Mouse (Mus musculus) midbrain, embryonic 13.5 days (tissue): ENCODE measurements around the gene A730061H03Rik. TPM values are rescaled to one million over a fixed set of nuclear protein-coding genes. Genes with fewer than 3 reads are reported as not detected.

Source experiments
- ATAC-seq: fragments of 200-750 bp; cut with Nextera tagmentation; 2 replicates; pipeline ENCODE4 v1.8.0; 2017; ENCODE audit warnings: mild to moderate bottlenecking, moderate TSS enrichment, moderate library complexity
- H3K27ac ChIP-seq: fragments of 300-500 bp; sonication (generic); 2 replicates; pipeline ENCODE4 v1.5.1; 2015; ENCODE audit warnings: inconsistent platforms, mild to moderate bottlenecking, moderate library complexity
- H3K27me3 ChIP-seq: fragments of 300-500 bp; sonication (generic); 2 replicates; pipeline ENCODE4 v1.6.1; 2015; ENCODE audit warnings: mild to moderate bottlenecking, inconsistent platforms
- H3K36me3 ChIP-seq: fragments of 300-500 bp; sonication (generic); 2 replicates; pipeline ENCODE4 v1.6.1; 2015; ENCODE audit warnings: mild to moderate bottlenecking, inconsistent platforms
- H3K4me1 ChIP-seq: fragments of 300-500 bp; sonication (generic); replicated peaks from 2 replicates; pipeline ENCODE4 v1.6.1; 2015; ENCODE audit warnings: inconsistent platforms
- H3K4me2 ChIP-seq: fragments of 300-500 bp; sonication (generic); replicated peaks from 2 replicates; pipeline ENCODE4 v1.6.1; 2015; ENCODE audit warnings: moderate library complexity, mild to moderate bottlenecking, inconsistent platforms
- H3K4me3 ChIP-seq: fragments of 300-500 bp; sonication (generic); replicated peaks from 2 replicates; pipeline ENCODE4 v1.5.1; 2015; ENCODE audit warnings: mild to moderate bottlenecking, inconsistent platforms
- H3K9ac ChIP-seq: fragments of 300-500 bp; sonication (generic); replicated peaks from 2 replicates; pipeline ENCODE4 v1.6.1; 2015; ENCODE audit warnings: mild to moderate bottlenecking, inconsistent platforms
- H3K9me3 ChIP-seq: fragments of 300-500 bp; sonication (generic); 2 replicates; pipeline ENCODE4 v1.6.1; 2016; ENCODE audit warnings: mild to moderate bottlenecking, inconsistent platforms
- WGBS: fragments of 180-500 bp; shearing (Covaris S2); methylation state at CpG from one replicate; pipeline ENCODE4 v1.1.7; 2015; 5-methylcytosine and 5-hydroxymethylcytosine counted together
- polyA plus RNA-seq: library from polyadenylated mRNA; unstranded; fragments of >200 nt; fragmentation: Nextera tagmentation; extraction: Ambion mirVana; gene quantifications from 2 replicates; pipeline ENCODE4 v1.2.1, GENCODE M21; 2015

Gene A730061H03Rik
- polyA plus RNA-seq, 1 experiment from 2014 or later: 0.43 TPM

DNA sequence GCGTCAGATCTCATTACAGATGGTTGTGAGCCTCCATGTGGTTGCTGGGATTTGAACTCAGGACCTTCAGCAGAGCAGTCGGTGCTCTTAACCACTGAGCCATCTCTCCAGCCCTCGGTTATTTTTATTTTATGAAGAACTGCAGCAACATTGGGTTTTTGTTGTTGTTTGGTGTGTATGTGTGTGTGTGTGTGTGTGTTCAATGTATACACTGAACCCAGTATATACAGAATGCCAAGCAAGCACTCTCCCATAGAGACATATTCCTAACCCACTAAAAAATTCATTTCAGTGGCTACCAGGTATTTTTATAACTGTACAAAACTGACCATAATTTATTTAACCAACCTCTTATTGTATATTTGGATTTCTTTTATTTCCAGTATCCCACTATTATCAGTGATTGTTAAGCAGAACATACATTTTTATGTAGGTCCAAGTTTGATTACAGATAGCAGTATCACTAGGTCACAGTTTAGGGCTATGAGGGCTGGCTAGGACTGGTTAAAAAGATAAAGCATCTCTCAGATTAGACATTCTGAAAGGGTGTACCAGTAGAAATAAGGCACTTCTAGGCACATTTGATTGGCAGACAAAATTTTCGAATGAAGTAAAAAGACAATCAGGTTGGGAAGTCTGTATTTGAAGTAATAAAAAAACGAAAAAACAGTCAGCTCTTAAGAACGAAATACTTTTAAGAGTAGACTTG is 1.3 kb downstream of the A730061H03Rik start:
- ATAC-seq: no peak
- no peak overlapping the region for H3K27ac ChIP-seq

DNA sequence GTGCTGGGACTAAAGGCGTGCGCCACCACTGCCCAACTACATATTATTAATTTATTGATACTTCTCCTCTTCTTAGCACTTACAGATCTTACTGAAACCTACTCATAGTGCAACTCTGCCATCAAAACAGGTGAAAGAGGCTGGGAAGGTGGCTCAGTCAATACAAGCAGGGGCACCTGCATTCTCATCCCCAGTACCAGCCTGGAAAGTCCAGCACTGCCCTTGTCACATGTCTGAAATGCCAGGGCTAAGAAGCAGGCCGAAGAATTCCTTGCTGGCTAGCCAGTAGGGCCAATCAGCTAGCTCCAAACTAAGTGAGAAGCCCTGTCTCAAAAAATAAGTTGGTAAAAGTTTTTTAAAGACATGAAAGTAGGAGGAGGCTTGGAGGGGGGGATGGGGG is 2.6 kb downstream of the A730061H03Rik start:
- no peak overlapping the region for H3K9ac ChIP-seq
- no peaks in the 10 kb centered on the region for H3K27me3 ChIP-seq
- 0 out of 2 replicates have a peak, but pooled peaks cover under 1% of the 10 kb centered on the region for H3K36me3 ChIP-seq
- no peak overlapping the region for H3K27ac ChIP-seq
- H3K4me1 ChIP-seq: peaks cover 23% of the 10 kb centered on the region
- H3K4me3 ChIP-seq: no peak overlapping the region
- H3K9me3 ChIP-seq: no peaks in the 10 kb centered on the region
- WGBS: 90% methylated on average over 3 of the region's 3 CpGs
- ATAC-seq: no peak
- no peak overlapping the region for H3K4me2 ChIP-seq

More for the DNA sequence above, 1.3 kb downstream of the A730061H03Rik start:
- Histone ChIP-seq H3K36me3 (peaks cover 14% of the 10 kb centered on the region), H3K9me3 (no peaks in the 10 kb centered on the region), H3K9ac (peak overlapping the region; percentile 51; the same call in 1 of the 2 replicates), H3K4me1 (peaks cover 24% of the 10 kb centered on the region), H3K4me2 (peak overlapping the region; percentile 86), H3K4me3 (peak overlapping the region; percentile 56), H3K27me3 (no peaks in the 10 kb centered on the region)
- 57% methylated on average over 6 of the region's 6 CpGs for WGBS

DNA sequence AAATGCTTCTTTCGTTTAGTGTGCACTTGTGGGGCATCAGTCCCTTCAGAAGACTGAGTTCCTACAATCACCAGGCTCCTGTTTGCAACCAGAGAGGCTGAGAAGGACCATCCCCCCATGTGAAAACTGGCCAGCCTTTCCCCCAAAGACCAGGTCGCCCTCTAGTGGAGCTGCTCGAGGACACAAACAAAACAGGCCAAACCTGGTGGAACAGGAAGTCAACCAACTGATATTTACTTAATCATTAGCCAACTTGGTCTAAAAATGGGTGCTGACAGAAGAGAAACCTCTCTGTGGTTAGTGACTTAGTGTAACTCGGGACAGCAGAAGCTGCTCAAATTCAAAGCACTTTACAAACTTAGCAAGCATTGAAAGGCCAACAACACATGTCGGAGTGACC is 3.2 kb downstream of the A730061H03Rik start:
- Histone ChIP-seq H3K27me3 (no peaks in the 10 kb centered on the region), H3K36me3 (no peaks in the 10 kb centered on the region), H3K9me3 (no peaks in the 10 kb centered on the region), H3K27ac (no peak overlapping the region), H3K4me3 (no peak overlapping the region), H3K9ac (no peak overlapping the region), H3K4me2 (no peak overlapping the region), H3K4me1 (peaks cover 18% of the 10 kb centered on the region)
- WGBS: 29% methylated on average over 5 of the region's 5 CpGs
- ATAC-seq: no peak

DNA sequence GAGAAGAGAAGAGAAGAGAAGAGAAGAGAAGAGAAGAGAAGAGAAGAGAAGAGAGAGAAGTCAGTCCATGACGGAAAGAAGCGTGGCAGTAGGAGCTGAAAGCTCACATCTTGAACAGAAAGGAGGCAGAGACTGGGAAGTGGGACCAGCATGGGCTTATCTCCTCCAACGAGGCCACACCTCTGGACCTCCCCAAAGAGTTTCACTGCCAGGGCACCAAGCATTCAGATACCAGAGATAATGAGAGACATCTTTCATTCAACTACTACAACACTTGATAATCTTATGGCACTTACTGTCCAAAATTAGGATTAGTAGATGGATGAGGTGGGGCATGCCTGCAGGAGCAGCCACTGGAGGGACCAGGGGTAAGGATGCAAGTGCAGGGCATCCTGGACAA is 4.4 kb downstream of the A730061H03Rik start:
- no peaks in the 10 kb centered on the region for H3K36me3 ChIP-seq
- H3K4me2 ChIP-seq: no peak overlapping the region
- H3K4me1 ChIP-seq: peaks cover 7% of the 10 kb centered on the region
- whole genome bisulfite sequencing: 81% methylated on average over 3 of the region's 3 CpGs
- no peak overlapping the region for H3K27ac ChIP-seq
- no peaks in the 10 kb centered on the region for H3K9me3 ChIP-seq
- no peak for ATAC-seq
- no peak overlapping the region for H3K9ac ChIP-seq
- no peak overlapping the region for H3K4me3 ChIP-seq
- H3K27me3 ChIP-seq: no peaks in the 10 kb centered on the region

DNA sequence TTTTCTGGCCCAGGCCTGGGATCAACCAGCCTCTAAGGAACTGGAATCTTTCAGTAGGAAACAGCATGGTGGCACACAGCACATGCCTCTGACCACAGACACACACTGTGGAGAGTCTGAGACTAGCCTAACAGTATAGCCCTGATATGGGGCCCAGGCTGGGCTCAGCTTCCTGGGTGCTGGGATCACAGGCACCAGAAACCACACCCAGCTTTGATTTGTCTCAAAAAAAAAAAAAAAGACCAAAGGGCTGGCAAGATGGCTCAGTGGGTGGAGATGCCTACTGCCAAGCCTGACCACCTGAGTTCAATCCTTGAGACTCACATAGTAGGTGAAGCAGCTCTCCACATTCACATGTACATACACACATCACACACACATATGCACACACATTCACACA is 5.6 kb downstream of the A730061H03Rik start:
- no peak for ATAC-seq
- peaks cover 7% of the 10 kb centered on the region for H3K4me1 ChIP-seq

DNA sequence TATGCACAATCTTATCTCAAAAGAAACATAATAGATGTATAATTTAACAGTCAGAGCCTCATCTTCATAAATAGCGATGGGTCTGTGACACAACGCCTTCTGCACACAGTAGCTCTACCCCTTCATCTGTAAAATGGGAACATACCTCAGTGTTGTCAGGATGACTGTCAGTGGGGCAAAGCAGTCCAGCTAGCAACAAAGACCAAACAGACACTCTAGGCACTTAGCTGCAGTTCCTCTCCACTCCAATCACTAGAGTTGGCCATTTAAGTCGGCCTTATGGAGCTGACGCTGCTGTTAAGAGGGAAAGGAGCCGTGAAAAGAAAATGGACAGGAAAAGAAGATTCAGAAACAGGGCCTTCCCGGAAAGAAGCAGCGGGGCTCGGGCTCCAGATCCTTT is 8.4 kb downstream of the A730061H03Rik start:
- H3K4me3 ChIP-seq: no peak overlapping the region
- peaks cover 22% of the 10 kb centered on the region for H3K36me3 ChIP-seq
- no peak overlapping the region for H3K9ac ChIP-seq
- H3K4me2 ChIP-seq: no peak overlapping the region
- no peaks in the 10 kb centered on the region for H3K4me1 ChIP-seq
- no peaks in the 10 kb centered on the region for H3K9me3 ChIP-seq
- WGBS: 92% methylated on average over 8 of the region's 8 CpGs
- H3K27me3 ChIP-seq: no peaks in the 10 kb centered on the region
- ATAC-seq: no peak
- H3K27ac ChIP-seq: no peak overlapping the region

More for the DNA sequence above, 5.6 kb downstream of the A730061H03Rik start:
- Histone ChIP-seq H3K4me2 (no peak overlapping the region), H3K9me3 (no peaks in the 10 kb centered on the region), H3K4me3 (no peak overlapping the region), H3K36me3 (no peaks in the 10 kb centered on the region), H3K27me3 (no peaks in the 10 kb centered on the region), H3K27ac (no peak overlapping the region), H3K9ac (no peak overlapping the region)

DNA sequence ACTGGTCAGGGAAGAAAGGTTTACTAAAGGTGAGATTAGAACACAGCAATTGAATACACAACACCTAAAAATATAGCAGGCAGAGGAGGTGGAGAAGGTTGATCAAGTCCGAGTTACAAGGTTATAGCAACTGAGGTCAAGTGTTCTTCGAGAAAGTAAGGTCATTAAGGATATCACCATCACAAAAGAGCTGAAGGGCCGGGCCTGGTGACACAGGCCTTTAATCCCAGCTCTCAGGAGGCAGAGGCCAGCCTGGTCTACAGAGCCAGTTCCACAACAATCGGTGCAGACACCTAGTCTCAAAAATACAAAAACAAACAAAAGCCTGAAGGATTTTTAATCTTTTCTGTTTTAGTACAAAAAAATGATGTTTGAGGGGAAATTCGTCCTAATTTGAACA is 8.9 kb downstream of the A730061H03Rik start:
- Histone ChIP-seq H3K4me3 (no peak overlapping the region), H3K9me3 (no peaks in the 10 kb centered on the region), H3K4me2 (no peak overlapping the region), H3K9ac (no peak overlapping the region), H3K27ac (no peak overlapping the region), H3K27me3 (no peaks in the 10 kb centered on the region), H3K36me3 (peaks cover 24% of the 10 kb centered on the region), H3K4me1 (no peaks in the 10 kb centered on the region)
- ATAC-seq: no peak
- 69% methylated on average over 5 of the region's 5 CpGs for WGBS

DNA sequence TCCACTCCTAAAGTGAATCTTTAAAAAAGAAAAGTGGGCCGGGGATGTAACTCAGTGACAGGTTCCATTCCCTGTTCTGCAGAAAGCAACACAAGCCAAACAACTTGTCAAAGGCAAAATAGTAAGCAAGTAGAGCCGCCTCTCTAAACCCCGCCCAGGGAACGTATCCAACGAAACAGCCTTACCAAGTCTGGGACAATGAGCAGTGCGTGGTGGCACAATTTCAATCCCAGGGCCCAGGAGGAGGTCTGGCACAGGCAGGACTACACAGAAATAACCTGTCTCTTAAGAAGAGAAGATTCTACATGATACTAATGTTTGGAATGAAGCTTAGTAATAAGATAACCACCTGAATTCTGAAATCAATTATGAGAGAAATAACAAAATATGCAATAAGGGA is 10.0 kb downstream of the A730061H03Rik start:
- H3K4me1 ChIP-seq: no peaks in the 10 kb centered on the region

DNA sequence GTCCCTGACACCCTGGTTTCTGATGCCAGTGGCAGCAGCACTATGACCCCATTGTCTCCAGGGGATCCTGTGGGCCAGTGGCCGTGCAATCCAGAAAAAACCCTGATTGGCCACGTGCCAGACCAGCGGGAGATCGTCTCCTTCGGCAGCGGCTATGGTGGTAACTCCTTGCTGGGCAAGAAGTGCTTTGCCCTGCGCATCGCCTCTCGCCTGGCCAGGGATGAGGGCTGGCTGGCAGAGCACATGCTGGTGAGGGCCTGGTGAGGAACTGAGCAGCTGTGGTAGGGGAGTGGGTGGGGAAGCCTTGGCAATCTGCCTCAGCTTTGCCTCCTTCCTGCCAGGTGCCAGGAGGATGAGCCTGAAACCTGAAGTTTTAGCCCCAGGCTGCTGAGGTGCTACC is 15.9 kb downstream of the A730061H03Rik start:
- H3K4me3 ChIP-seq: no peak overlapping the region
- no peak overlapping the region for H3K27ac ChIP-seq
- no peak overlapping the region for H3K4me2 ChIP-seq
- no peaks in the 10 kb centered on the region for H3K27me3 ChIP-seq
- peaks cover 26% of the 10 kb centered on the region for H3K4me1 ChIP-seq
- 84% methylated on average over 9 of the region's 9 CpGs for WGBS
- H3K9ac ChIP-seq: peak overlapping the region; percentile 8; the same call in 1 of the 2 replicates
- H3K9me3 ChIP-seq: no peaks in the 10 kb centered on the region
- peaks cover 44% of the 10 kb centered on the region for H3K36me3 ChIP-seq
- no peak for ATAC-seq

More for the DNA sequence above, 10.0 kb downstream of the A730061H03Rik start:
- no peak overlapping the region for H3K4me2 ChIP-seq
- WGBS: 85% methylated on average over 6 of the region's 6 CpGs
- H3K4me3 ChIP-seq: no peak overlapping the region
- ATAC-seq: no peak
- no peaks in the 10 kb centered on the region for H3K9me3 ChIP-seq
- peaks cover 32% of the 10 kb centered on the region for H3K36me3 ChIP-seq
- no peak overlapping the region for H3K27ac ChIP-seq
- no peaks in the 10 kb centered on the region for H3K27me3 ChIP-seq
- H3K9ac ChIP-seq: no peak overlapping the region

DNA sequence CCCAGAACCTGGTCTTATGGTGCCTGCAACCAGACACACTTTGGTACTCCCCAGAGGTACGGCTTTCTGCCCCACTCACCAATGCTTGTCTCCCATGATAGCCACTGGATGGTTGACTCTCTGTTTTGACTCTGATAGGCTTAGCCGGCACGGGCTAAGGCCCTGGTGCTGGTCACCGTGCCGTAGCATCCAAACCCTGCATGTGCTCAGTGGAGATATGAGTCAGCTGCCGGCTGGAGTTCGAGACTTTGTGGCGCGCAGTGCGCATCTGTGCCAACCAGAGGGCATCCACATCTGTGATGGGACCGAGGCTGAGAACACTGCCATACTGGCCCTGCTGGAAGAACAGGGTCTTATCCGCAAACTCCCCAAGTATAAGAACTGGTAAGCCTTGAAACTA is 17.9 kb downstream of the A730061H03Rik start:
- Histone ChIP-seq H3K36me3 (peaks cover 26% of the 10 kb centered on the region), H3K4me1 (peaks cover 26% of the 10 kb centered on the region), H3K4me3 (no peak overlapping the region), H3K9me3 (no peaks in the 10 kb centered on the region), H3K9ac (no peak overlapping the region), H3K27me3 (no peaks in the 10 kb centered on the region), H3K4me2 (no peak overlapping the region), H3K27ac (no peak overlapping the region)
- no peak for ATAC-seq
- WGBS: 97% methylated on average over 12 of the region's 12 CpGs

DNA sequence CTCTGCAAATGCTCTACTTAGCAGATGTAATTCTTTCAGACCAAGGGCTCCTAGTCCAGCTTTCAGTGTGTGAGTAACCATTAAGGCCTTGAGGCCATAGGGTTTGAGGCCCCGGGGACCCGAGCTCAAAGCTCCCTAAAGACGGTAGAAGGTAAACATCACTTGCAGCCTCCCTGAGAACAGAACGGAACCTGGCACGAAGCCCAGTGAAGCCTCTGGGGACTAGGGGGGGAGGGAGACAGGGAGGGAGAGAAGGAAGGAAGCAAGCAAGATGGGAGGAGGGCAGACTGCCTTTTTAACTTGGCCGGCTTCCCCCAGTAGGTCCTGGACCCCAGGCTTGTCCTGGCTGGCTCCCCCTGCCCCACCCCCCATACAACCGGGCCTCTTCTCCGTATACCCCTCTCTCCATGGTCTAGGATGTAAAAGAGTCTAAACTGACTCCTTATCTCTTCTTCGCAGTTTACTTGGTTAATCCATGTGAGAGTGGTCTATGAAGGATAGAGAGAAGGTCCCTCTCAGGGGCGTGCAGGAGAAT is 19.4 kb downstream of the A730061H03Rik start:
- H3K4me2 ChIP-seq: peak overlapping the region; percentile 89
- peak; percentile 65 for ATAC-seq
- peak overlapping the region; percentile 58 for H3K4me3 ChIP-seq
- H3K36me3 ChIP-seq: peaks cover 16% of the 10 kb centered on the region
- H3K9ac ChIP-seq: peak overlapping the region; percentile 86
- no peaks in the 10 kb centered on the region for H3K27me3 ChIP-seq
- peaks cover 26% of the 10 kb centered on the region for H3K4me1 ChIP-seq
- whole genome bisulfite sequencing: 4% methylated on average over 10 of the region's 10 CpGs
- H3K9me3 ChIP-seq: no peaks in the 10 kb centered on the region
- H3K27ac ChIP-seq: peak overlapping the region; percentile 87

DNA sequence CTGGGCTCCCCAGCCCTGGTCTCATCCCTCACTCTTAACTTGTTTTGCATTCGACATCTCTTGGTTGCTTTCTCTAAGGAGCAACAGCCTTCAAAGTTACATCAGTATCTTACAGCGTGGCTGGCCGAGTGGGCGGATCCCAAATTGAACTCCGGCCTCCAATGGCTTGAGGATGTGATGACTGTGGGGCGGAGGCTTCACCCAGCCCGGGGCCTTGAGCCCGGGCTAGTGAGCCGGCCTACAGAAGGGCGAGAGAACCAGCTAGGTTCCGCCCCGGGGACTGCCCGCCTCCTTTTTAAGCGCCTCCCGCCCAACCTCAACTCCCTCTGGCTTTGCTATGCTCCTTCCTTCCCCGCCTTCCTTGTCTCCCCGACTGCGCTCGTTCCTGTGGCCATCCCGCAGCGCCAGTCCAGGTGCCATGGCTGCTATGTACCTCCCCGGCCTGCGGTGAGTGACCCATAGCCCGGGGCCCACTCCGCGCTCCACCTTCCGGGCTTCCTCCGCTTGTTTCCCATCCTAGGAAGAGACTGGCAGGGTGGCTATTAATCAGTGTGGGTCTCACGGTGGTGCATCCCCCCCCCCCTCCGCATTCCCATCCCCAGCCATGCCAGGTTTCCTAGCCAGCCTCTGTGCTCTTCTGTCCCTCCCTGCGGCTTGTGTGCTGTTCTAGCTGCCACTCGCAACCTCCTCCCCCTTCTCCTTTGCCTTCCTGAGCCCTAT is 20.0 kb downstream of the A730061H03Rik start, which contains the start of gene Pck2:
Gene Pck2, plus strand, starts transcription at position 200 of the 720 bp plus-strand sequence.
- Histone ChIP-seq H3K4me1 (peaks cover 26% of the 10 kb centered on the region), H3K9me3 (no peaks in the 10 kb centered on the region), H3K4me3 (peak within 1 kb of the TSS; percentile 58), H3K27me3 (no peaks in the 10 kb centered on the region), H3K36me3 (peaks cover 12% of the 10 kb centered on the region), H3K27ac (peak within 1 kb of the TSS; percentile 87), H3K9ac (peak within 1 kb of the TSS; percentile 86), H3K4me2 (peak within 1 kb of the TSS; percentile 89)
- WGBS: under 1% methylated on average over 32 of the region's 32 CpGs
- ATAC-seq: peak; percentile 85
